Mouse (Mus musculus) forebrain, embryonic 10.5 days (tissue): ENCODE results near the gene 4930524N10Rik. TPM values are rescaled to one million over a fixed set of nuclear protein-coding genes. Genes with fewer than 3 reads are reported as not detected.

ENCODE experiments used
- DNase-seq: peaks from one replicate; pipeline ENCODE4 v3.0.0-alpha.2; 2017; ENCODE audit warnings: low spot score; ENCODE audit errors: extremely low spot score
- H3K27ac ChIP-seq: fragments of 300-500 bp; sonication (generic); 2 replicates; pipeline ENCODE4 v1.5.1; 2016; ENCODE audit warnings: mild to moderate bottlenecking
- H3K27me3 ChIP-seq: fragments of 300-500 bp; sonication (generic); 2 replicates; pipeline ENCODE4 v1.6.1; 2016; ENCODE audit warnings: mild to moderate bottlenecking; ENCODE audit not compliant: poor library complexity, severe bottlenecking
- H3K36me3 ChIP-seq: fragments of 300-500 bp; sonication (generic); replicated peaks from 2 replicates; pipeline ENCODE4 v1.6.1; 2016; ENCODE audit warnings: mild to moderate bottlenecking, moderate library complexity
- H3K4me1 ChIP-seq: fragments of 300-500 bp; sonication (generic); 2 replicates; pipeline ENCODE4 v1.6.1; 2016
- H3K4me3 ChIP-seq: fragments of 300-500 bp; sonication (generic); 2 replicates; pipeline ENCODE4 v1.5.1; 2016; ENCODE audit warnings: mild to moderate bottlenecking, moderate library complexity
- H3K9me3 ChIP-seq: fragments of 300-500 bp; sonication (generic); 2 replicates; pipeline ENCODE4 v1.6.1; 2016; ENCODE audit warnings: mild to moderate bottlenecking, moderate library complexity
- WGBS: fragments of 180-500 bp; shearing (Covaris S2); methylation state at CpG from one replicate; pipeline ENCODE4 v1.1.7; 2016; 5-methylcytosine and 5-hydroxymethylcytosine counted together
- polyA plus RNA-seq: library from polyadenylated mRNA; unstranded; fragments of >200 nt; fragmentation: Nextera tagmentation; extraction: Ambion mirVana; gene quantifications from 2 replicates; pipeline ENCODE4 v1.2.1, GENCODE M21; 2016

The 4930524N10Rik gene
- not detected in 2 replicates for polyA plus RNA-seq

DNA sequence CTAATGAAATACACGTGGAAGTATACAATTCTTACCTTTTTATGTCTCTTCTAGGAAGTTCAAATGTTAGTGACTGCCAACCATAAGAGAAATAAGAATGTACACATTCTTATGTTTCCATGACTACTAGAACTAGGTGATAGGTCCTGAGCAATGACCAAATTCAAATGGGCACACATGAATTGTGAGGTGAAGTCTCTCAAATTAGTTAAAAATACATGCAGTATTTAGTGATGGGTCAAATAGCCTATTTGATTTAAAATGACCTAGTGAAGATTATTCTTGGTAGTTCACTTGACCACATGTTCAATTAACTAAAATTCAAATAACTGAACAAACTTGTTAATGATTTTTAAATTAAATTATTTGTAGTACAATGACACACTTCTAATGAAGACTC is at the start of gene 4930524N10Rik:
TSS of gene 4930524N10Rik (minus strand) at position 101 of the 400 bp plus-strand sequence.
- Histone ChIP-seq H3K4me3 (no peak within 1 kb of the TSS), H3K27ac (no peak within 1 kb of the TSS), H3K36me3 (no peaks in the 10 kb centered on the region), H3K27me3 (no peaks in the 10 kb centered on the region), H3K4me1 (no peaks in the 10 kb centered on the region), H3K9me3 (peaks cover 5% of the 10 kb centered on the region; the same call in 1 of the 2 replicates)
- no peak for DNase-seq
- WGBS, result 40% methylated on average over 1 of the region's 1 CpGs

DNA sequence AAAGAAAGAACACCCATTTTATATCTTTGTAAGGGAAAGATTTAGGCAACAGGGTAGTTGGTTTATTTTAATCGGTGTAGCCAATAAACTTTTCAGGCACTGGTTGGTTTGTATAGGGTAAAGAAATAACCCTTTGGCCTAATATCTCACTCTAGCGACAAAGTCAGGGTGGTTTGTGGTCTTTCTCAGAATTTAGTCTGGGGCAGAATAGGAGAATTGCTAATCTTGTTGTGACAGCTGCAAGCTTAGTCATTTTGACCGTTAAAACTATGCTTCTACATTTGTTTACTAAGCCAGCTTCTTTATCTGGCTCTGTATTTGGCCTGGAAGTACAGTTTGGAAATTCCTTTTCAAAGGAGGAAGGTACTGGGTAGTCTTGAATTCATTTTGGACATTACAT is 6.8 kb upstream of the 4930524N10Rik start:
- H3K27me3 ChIP-seq, result no peaks in the 10 kb centered on the region
- H3K4me1 ChIP-seq, result no peaks in the 10 kb centered on the region
- H3K4me3 ChIP-seq, result no peak overlapping the region
- DNase-seq, result no peak
- H3K27ac ChIP-seq, result no peak overlapping the region
- H3K9me3 ChIP-seq, result peaks cover 16% of the 10 kb centered on the region; the same call in 1 of the 2 replicates
- WGBS, result 76% methylated on average over 3 of the region's 3 CpGs
- no peaks in the 10 kb centered on the region for H3K36me3 ChIP-seq

DNA sequence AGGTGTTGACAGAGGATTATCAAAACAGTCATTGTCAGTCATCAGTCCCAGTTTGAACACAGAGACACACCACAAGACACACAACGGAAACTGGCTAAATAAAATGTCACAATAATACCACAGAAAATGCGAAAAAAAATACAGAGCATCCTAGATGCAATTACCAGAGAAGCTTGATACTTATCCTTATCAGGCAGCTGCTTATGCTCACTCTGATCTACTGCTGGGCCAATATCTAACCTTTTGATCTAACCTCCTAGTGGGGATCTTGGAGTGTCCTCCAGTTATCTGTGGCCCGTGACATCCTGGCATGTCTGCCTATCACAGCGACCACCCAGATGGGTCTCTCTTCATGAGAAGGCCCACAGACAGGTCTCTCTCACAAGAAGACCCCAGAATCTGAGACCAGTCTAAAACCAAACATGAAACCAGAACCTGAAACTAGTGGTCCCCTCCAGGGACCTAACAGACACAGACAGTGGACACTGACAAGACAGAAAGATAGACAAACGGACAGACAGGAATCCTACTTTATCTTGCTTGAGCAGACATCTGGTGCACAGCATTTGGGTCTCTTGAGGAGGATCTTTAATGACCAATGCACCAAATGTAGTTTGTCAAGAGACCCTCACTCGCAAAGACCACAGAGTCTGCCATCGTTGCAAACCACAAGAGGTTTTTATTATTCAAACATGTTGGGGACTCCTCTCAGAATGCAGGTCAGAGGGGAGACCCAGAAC is 6.3 kb upstream of the 4930524N10Rik start:
- H3K9me3 ChIP-seq, result peaks cover 16% of the 10 kb centered on the region; the same call in 1 of the 2 replicates
- no peak overlapping the region for H3K4me3 ChIP-seq
- no peak for DNase-seq
- no peaks in the 10 kb centered on the region for H3K36me3 ChIP-seq
- 84% methylated on average over 7 of the region's 7 CpGs for WGBS
- no peak overlapping the region for H3K27ac ChIP-seq
- no peaks in the 10 kb centered on the region for H3K4me1 ChIP-seq
- H3K27me3 ChIP-seq, result no peaks in the 10 kb centered on the region

DNA sequence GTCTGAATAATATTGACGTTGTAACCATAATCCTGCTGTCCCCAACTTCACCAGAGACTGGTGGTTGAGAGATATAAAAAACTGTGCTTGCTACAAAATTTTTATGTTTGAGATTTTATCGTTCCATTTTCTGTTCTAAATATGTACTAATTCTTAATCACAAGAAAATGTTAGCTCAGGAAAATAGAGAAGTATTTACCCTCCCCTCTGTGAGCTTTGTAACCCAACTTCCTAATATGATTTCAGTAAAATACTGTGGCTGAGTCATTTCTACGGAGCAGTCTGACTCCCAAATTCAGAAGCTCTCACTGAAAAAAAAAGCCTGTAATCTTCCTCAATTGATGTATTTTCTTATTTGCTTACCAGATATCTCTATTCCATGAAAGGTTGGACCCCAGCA is 4.7 kb upstream of the 4930524N10Rik start:
- peaks cover 16% of the 10 kb centered on the region; the same call in 1 of the 2 replicates for H3K9me3 ChIP-seq
- no peaks in the 10 kb centered on the region for H3K4me1 ChIP-seq
- H3K4me3 ChIP-seq, result no peak overlapping the region
- H3K36me3 ChIP-seq, result no peaks in the 10 kb centered on the region
- 84% methylated on average over 3 of the region's 3 CpGs for WGBS
- no peaks in the 10 kb centered on the region for H3K27me3 ChIP-seq
- DNase-seq, result no peak
- no peak overlapping the region for H3K27ac ChIP-seq

Other genes starting within 250 kb of the 4930524N10Rik start
- gene Gm15140, start 222.7 kb downstream of the 4930524N10Rik start, polyA plus RNA-seq, result not detected in 2 replicates
- gene Samt4, start 138.6 kb upstream of the 4930524N10Rik start, polyA plus RNA-seq, result not detected in 2 replicates
- gene Samt2, start 236.0 kb upstream of the 4930524N10Rik start, polyA plus RNA-seq, result not detected in 2 replicates